Mouse (Mus musculus) ES-Bruce4 (cell line): ENCODE measurements around the gene Notch1. TPM values are rescaled to one million over a fixed set of nuclear protein-coding genes. Genes with fewer than 3 reads are reported as not detected.

Experiments
- H3K27ac ChIP-seq: 2 replicates; pipeline ENCODE4 v1.5.1; 2012; ENCODE audit warnings: low read length, inconsistent platforms; ENCODE audit not compliant: insufficient read depth
- H3K27me3 ChIP-seq: 2 replicates; pipeline ENCODE4 v1.6.1; 2012; ENCODE audit warnings: mild to moderate bottlenecking, low read length, inconsistent platforms; ENCODE audit not compliant: control insufficient read depth, poor library complexity, insufficient read depth, severe bottlenecking
- H3K36me3 ChIP-seq: 2 replicates; pipeline ENCODE4 v1.6.1; 2012; ENCODE audit warnings: inconsistent platforms, mild to moderate bottlenecking, low read length, moderate library complexity; ENCODE audit not compliant: control insufficient read depth, poor library complexity, insufficient read depth, severe bottlenecking
- H3K4me1 ChIP-seq: one replicate; pipeline ENCODE4 v1.8.1; 2011; ENCODE audit warnings: low read length; ENCODE audit not compliant: control insufficient read depth, insufficient read depth
- H3K4me3 ChIP-seq: 2 replicates; pipeline ENCODE4 v1.5.1; 2011; ENCODE audit warnings: low read depth, mild to moderate bottlenecking, low read length
- H3K9ac ChIP-seq: 2 replicates; pipeline ENCODE4 v1.6.1; 2012; ENCODE audit warnings: low read depth, mild to moderate bottlenecking, inconsistent platforms; ENCODE audit not compliant: poor library complexity, severe bottlenecking
- H3K9me3 ChIP-seq: replicated peaks from 2 replicates; pipeline ENCODE4 v1.6.1; 2012; ENCODE audit warnings: mild to moderate bottlenecking, low read length, inconsistent platforms; ENCODE audit not compliant: control insufficient read depth, poor library complexity, insufficient read depth, severe bottlenecking
- CTCF ChIP-seq: IDR thresholded peaks from one replicate; pipeline ENCODE4 v1.8.1; 2011; ENCODE audit warnings: low read depth, low read length
- EP300 ChIP-seq: IDR thresholded peaks from 2 replicates; pipeline ENCODE4 v1.6.1; 2011; ENCODE audit warnings: low read depth, low read length; ENCODE audit not compliant: insufficient read depth
- POLR2A ChIP-seq: IDR thresholded peaks from one replicate; pipeline ENCODE4 v1.8.1; 2011; ENCODE audit warnings: low read length; ENCODE audit not compliant: insufficient read depth
- polyA plus RNA-seq: library from polyadenylated mRNA; stranded (reverse); fragments of >200 nt; gene quantifications from 2 replicates; pipeline ENCODE4 v1.2.4, GENCODE M21; 2011; ENCODE audit warnings: low read depth; ENCODE audit not compliant: missing spikeins, insufficient read depth, insufficient read length

The Notch1 gene
- polyA plus RNA-seq, 1 experiment = 31.9 TPM

DNA sequence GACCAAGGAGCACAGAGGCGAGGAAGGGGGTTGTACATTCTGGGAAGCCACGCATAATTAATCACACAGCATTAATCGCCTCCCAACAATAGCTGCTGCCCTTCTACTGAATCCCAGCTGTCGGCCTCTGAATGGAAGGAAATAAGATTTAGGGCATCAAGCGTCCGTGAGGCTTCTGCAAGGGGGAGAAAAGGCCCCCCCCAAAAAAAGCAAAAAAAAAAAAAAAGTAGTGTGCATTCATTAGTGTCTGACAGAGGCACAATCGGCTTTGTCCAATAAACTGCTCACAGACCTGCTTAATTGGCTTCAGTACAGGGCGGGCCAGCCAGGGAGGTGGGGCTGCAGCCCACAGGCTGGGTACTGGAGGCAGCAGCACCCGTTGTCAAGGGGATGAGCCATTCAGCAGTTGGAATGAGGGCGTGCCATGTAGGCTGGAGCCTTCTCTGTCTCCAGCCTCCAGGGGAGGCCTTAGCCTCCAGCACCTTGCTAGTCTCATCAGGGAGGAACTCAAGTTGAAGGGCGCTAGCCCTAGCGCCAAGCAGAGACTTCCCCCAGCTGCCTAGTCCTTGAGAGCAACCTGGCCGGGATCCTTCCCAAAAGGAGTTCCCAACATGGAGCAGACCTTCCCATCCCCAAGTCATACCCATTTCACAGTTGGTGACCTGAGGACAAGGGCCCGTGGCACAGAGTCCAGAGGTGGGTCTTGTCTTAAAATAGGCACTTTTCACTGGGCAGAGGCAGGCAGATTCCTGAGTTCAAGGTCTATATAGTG, 15.7 kb downstream of the Notch1 start:
- TF ChIP-seq POLR2A (no peak), EP300 (peak; percentile 86), CTCF (no peak)
- Histone ChIP-seq H3K27ac (peak overlapping the region; percentile 19; the same call in 1 of the 2 replicates), H3K9ac (no peak overlapping the region), H3K9me3 (no peaks in the 10 kb centered on the region), H3K27me3 (no peaks in the 10 kb centered on the region), H3K4me3 (no peak overlapping the region), H3K4me1 (peaks cover 7% of the 10 kb centered on the region), H3K36me3 (no peaks in the 10 kb centered on the region)

DNA sequence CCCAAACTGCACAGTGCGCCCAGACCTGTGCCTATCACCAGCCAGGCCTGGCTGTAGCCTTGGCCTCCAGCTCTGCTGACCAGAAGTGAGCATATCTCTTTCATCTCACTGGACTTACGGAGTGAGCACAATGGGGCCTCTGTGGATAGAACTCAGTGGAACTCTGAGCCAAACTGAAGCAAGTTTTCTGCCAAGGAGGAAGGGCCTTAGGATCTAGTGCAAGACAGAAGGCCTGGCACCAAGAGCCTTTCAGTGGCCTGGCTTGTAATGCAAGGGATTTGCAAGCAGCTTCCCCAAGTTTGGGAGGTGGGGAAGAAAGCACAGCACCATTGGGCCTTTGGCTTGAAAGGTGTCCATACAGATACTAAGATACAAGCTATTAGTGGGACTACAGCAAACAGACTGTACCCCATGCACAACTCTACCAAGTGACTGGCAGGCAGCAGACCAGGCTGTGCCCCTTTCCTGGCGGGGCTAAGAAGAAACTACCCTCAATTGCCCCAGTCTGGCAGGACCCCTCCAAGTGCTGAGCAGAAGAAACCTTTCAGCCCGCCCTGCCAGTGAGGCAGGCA, 16.4 kb downstream of the Notch1 start:
- Histone ChIP-seq H3K4me3 (no peak overlapping the region), H3K9ac (no peak overlapping the region), H3K4me1 (peaks cover 7% of the 10 kb centered on the region), H3K36me3 (no peaks in the 10 kb centered on the region), H3K27ac (no peak overlapping the region), H3K27me3 (no peaks in the 10 kb centered on the region), H3K9me3 (no peaks in the 10 kb centered on the region)
- TF ChIP-seq EP300 (no peak), CTCF (no peak), POLR2A (no peak)

DNA sequence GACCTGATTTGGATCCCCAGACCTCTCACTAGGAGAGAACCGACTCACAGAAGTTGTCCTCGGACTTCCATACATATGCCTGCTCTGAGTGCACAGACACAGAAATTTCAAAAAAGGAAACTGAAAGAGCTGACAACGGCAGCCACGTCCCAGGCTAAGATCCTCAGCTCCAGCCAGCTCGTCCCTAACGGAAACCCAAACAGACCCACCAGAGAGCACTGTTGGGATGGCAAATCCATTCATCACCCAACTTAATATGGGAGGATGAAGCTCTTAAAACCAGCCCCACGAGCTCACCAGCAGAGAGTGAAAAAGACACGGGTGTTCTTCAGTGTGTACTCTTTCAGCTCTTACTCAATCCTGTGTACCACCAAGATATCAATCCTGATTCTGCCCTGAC, 17.8 kb downstream of the Notch1 start:
- H3K36me3 ChIP-seq = no peaks in the 10 kb centered on the region
- no peak overlapping the region for H3K4me3 ChIP-seq
- no peaks in the 10 kb centered on the region for H3K9me3 ChIP-seq
- no peak for TF ChIP-seq EP300
- no peak for TF ChIP-seq POLR2A
- TF ChIP-seq CTCF = no peak
- no peak overlapping the region for H3K27ac ChIP-seq
- no peaks in the 10 kb centered on the region for H3K27me3 ChIP-seq
- no peak overlapping the region for H3K9ac ChIP-seq
- peaks cover 7% of the 10 kb centered on the region for H3K4me1 ChIP-seq

DNA sequence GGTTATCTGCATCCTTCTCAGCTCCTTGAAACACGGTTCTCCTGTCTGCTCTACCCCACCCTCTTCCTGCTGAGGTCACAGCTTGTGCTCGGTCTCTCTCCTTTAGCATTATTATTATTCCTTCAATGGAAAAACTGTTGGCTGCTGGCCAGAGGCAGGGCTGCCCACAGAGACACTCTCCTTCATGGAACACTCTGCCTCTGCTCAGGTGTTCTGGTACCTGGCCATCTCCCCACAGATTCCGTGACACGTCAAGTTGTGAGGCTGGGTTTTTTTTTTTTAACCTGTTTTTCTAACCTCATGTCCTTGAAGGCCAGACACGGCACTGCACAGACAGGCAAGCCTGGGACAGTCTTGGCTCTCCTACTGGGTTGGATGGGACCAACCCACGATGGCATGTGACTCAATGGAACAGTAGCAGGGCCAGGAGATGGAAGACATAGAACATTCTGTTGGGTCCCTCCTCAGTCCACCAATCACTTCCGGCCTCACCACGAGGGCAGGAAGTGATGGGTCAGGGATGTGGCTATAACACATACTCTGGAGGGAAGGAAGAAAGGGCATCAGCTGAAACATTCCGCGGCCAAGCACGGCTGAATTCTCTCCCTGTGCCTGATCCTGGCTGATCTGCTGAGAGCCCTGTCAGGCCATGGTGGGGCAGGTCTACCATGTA, 18.5 kb downstream of the Notch1 start:
- Histone ChIP-seq H3K27ac (no peak overlapping the region), H3K4me1 (peaks cover 9% of the 10 kb centered on the region), H3K36me3 (no peaks in the 10 kb centered on the region), H3K4me3 (no peak overlapping the region), H3K27me3 (no peaks in the 10 kb centered on the region), H3K9me3 (no peaks in the 10 kb centered on the region), H3K9ac (no peak overlapping the region)
- TF ChIP-seq POLR2A (no peak), CTCF (no peak), EP300 (no peak)

DNA sequence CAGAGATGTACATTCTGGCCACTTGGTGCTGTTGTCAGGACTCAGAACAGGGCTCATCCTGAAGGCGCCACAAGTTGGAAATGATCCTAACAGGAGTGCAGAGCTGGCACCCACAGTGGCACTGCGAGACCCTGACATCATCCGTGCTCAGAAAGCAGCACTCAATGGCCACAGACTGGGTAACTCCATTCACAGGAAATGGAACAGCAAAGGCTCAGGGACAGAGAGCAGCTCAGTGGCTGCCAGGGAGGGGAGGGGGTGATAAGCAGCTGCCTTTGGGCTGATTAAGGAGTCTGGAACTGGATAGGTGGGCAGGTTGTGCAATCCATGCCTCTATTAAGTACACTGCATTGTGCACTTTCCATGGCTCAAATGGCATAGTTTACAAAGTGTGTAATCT, 20.0 kb downstream of the Notch1 start:
- Histone ChIP-seq H3K4me1 (peaks cover 11% of the 10 kb centered on the region), H3K36me3 (no peaks in the 10 kb centered on the region), H3K9ac (no peak overlapping the region), H3K9me3 (no peaks in the 10 kb centered on the region), H3K27me3 (no peaks in the 10 kb centered on the region), H3K4me3 (no peak overlapping the region), H3K27ac (no peak overlapping the region)
- TF ChIP-seq EP300 (no peak), CTCF (no peak), POLR2A (no peak)

DNA sequence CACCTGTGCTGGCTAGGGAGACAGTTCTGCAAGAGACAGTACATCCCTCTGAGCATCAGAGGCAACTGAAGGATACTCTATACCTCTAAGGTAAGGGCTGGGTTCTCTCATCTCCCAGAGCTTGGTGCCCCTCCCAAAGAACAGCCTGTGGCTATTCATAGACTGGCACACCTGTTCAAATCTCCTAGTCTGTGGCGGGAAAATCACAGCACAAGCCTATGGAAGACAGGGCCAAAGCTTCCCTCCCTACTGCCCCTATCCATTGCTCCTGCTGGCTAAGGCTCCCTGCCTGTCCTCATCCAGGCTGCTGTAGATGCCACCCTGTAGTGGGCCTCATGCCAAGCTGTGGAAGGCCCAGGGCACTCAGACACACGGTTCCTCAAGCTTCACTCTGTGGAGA, 20.8 kb downstream of the Notch1 start:
- Histone ChIP-seq H3K4me1 (peaks cover 9% of the 10 kb centered on the region), H3K9ac (no peak overlapping the region), H3K27ac (no peak overlapping the region), H3K4me3 (no peak overlapping the region), H3K36me3 (no peaks in the 10 kb centered on the region), H3K27me3 (no peaks in the 10 kb centered on the region), H3K9me3 (no peaks in the 10 kb centered on the region)
- TF ChIP-seq CTCF = no peak
- TF ChIP-seq EP300 = no peak
- no peak for TF ChIP-seq POLR2A
